Mouse (Mus musculus): ENCODE measurements around the gene Hoxc12. TPM values are rescaled to one million over a fixed set of nuclear protein-coding genes. Genes with fewer than 3 reads are reported as not detected.
A peak's percentile ranks its signal among the peaks of the same experiment; 100 is the strongest.

The Hoxc12 gene
- polyA plus RNA-seq, 1 experiment from 2014 or later, result not detected

DNA sequence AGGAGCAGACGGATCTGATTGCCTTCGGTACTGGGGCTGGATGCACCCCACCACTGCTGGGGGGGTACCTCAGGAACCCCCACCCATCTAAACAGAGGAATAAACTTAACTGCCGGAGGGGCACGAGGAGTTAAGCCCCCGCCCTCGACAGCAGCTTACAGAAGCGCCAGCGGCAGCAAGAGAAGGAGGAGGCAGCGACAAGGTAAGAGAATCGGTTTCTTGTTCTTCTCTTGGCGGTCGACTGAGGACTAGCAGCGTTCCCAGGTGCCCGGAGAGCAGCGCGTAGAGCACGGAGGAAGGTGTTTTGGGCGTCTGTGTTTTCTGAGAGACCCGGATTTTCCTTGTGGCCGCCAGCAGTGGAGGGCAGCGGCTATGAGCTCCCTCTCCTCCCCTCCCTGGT, 35.7 kb downstream of the Hoxc12 start:
- H3K4me1 ChIP-seq (ENCODE audit: control insufficient read depth, insufficient read depth, low read length), result 0 out of 2 replicates have a peak, but pooled peaks cover 3% of the 10 kb centered on the region
- H3K4me2 ChIP-seq, result no peak overlapping the region
- no peaks in the 10 kb centered on the region for H3K36me3 ChIP-seq (ENCODE audit: control insufficient read depth, insufficient read depth, low read length)
- peaks cover 96% of the 10 kb centered on the region for H3K27me3 ChIP-seq (ENCODE audit: control insufficient read depth, insufficient read depth, low read length)
- WGBS (ENCODE audit: insufficient replicate concordance), result 2% methylated on average over 21 of the region's 21 CpGs
- H3K27ac ChIP-seq (ENCODE audit: low read depth, low read length), result no peak overlapping the region
- H3K9me3 ChIP-seq (replicated peaks; ENCODE audit: control insufficient read depth, low read length), result no peaks in the 10 kb centered on the region
- H3K9ac ChIP-seq (ENCODE audit: low read depth, low read length), result no peak overlapping the region
- H3K4me3 ChIP-seq (ENCODE audit: low read depth, low read length), result no peak overlapping the region
- ATAC-seq (replicated peaks; ENCODE audit: insufficient number of reproducible peaks, low FRiP score, low TSS enrichment), result no peak

GRCm38 (mm10) chr15:102972753-102973152, 36.2 kb downstream of the Hoxc12 start:
- no peak overlapping the region for H3K27ac ChIP-seq (ENCODE audit: low read depth, low read length)
- no peak overlapping the region for H3K4me3 ChIP-seq (ENCODE audit: low read depth, low read length)
- no peaks in the 10 kb centered on the region for H3K36me3 ChIP-seq (ENCODE audit: control insufficient read depth, insufficient read depth, low read length)
- WGBS (ENCODE audit: insufficient replicate concordance), result 3% methylated on average over 6 of the region's 6 CpGs
- no peak for ATAC-seq (replicated peaks; ENCODE audit: insufficient number of reproducible peaks, low FRiP score, low TSS enrichment)
- H3K4me1 ChIP-seq (ENCODE audit: control insufficient read depth, insufficient read depth, low read length), result 0 out of 2 replicates have a peak, but pooled peaks cover 3% of the 10 kb centered on the region
- no peaks in the 10 kb centered on the region for H3K9me3 ChIP-seq (replicated peaks; ENCODE audit: control insufficient read depth, low read length)
- no peak overlapping the region for H3K9ac ChIP-seq (ENCODE audit: low read depth, low read length)
- peaks cover 96% of the 10 kb centered on the region for H3K27me3 ChIP-seq (ENCODE audit: control insufficient read depth, insufficient read depth, low read length)
- H3K4me2 ChIP-seq, result no peak overlapping the region

- Histone ChIP-seq H3K4me1 (ENCODE audit: control insufficient read depth, insufficient read depth, low read length) (0 out of 2 replicates have a peak, but pooled peaks cover 3% of the 10 kb centered on the region), H3K9me3 (replicated peaks; ENCODE audit: control insufficient read depth, low read length) (no peaks in the 10 kb centered on the region), H3K9ac (ENCODE audit: low read depth, low read length) (no peak overlapping the region), H3K27ac (ENCODE audit: low read depth, low read length) (no peak overlapping the region), H3K27me3 (ENCODE audit: control insufficient read depth, insufficient read depth, low read length) (peaks cover 98% of the 10 kb centered on the region), H3K4me3 (ENCODE audit: low read depth, low read length) (no peak overlapping the region), H3K36me3 (ENCODE audit: control insufficient read depth, insufficient read depth, low read length) (no peaks in the 10 kb centered on the region), H3K4me2 (no peak overlapping the region)
- 6% methylated on average over 7 of the region's 7 CpGs for WGBS (ENCODE audit: insufficient replicate concordance)
- ATAC-seq (replicated peaks; ENCODE audit: insufficient number of reproducible peaks, low FRiP score, low TSS enrichment), result no peak
Observed at GRCm38 (mm10) chr15:102975034-102975433, 38.5 kb downstream of the Hoxc12 start.

DNA sequence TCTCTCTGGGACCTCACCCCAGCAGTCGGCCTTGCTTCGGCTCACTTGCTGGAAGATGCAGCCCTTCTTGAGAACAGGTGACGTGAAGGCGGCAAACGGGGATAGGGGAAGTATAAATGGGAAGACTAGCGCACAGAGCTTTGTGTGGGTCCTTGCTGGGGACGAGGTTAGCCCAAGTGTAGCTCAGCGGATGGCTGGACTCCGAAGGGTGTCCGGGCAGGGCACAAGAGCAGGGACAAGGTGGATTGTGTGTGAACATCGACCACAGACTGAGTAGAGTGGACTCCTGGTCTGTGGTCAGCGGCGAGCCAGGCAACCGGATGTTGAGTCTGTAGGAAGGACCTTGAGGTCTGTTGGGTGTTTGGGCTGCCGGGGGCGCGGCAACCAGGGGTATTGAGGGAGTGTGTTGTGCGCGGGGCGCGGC, 39.1 kb downstream of the Hoxc12 start:
- Histone ChIP-seq H3K9ac (ENCODE audit: low read depth, low read length) (no peak overlapping the region), H3K4me2 (no peak overlapping the region), H3K27ac (ENCODE audit: low read depth, low read length) (no peak overlapping the region), H3K27me3 (ENCODE audit: control insufficient read depth, insufficient read depth, low read length) (peaks cover 98% of the 10 kb centered on the region), H3K4me3 (ENCODE audit: low read depth, low read length) (no peak overlapping the region), H3K4me1 (ENCODE audit: control insufficient read depth, insufficient read depth, low read length) (0 out of 2 replicates have a peak, but pooled peaks cover 3% of the 10 kb centered on the region), H3K9me3 (replicated peaks; ENCODE audit: control insufficient read depth, low read length) (no peaks in the 10 kb centered on the region), H3K36me3 (ENCODE audit: control insufficient read depth, insufficient read depth, low read length) (no peaks in the 10 kb centered on the region)
- 1% methylated on average over 21 of the region's 21 CpGs for WGBS (ENCODE audit: insufficient replicate concordance)
- ATAC-seq (replicated peaks; ENCODE audit: insufficient number of reproducible peaks, low FRiP score, low TSS enrichment), result no peak

GRCm38 (mm10) chr15:102976171-102976570, 39.6 kb downstream of the Hoxc12 start, which contains the start of gene Hoxc9:
Gene Hoxc9, plus strand, starts transcription at chr15:102976439.
- no peaks in the 10 kb centered on the region for H3K9me3 ChIP-seq (replicated peaks; ENCODE audit: control insufficient read depth, low read length)
- H3K27ac ChIP-seq (ENCODE audit: low read depth, low read length), result no peak within 1 kb of the TSS
- peaks cover 98% of the 10 kb centered on the region for H3K27me3 ChIP-seq (ENCODE audit: control insufficient read depth, insufficient read depth, low read length)
- 0 out of 2 replicates have a peak, but pooled peaks cover 3% of the 10 kb centered on the region for H3K4me1 ChIP-seq (ENCODE audit: control insufficient read depth, insufficient read depth, low read length)
- peak within 1 kb of the TSS; percentile 45 for H3K4me2 ChIP-seq
- peak within 1 kb of the TSS; percentile 26; the same call in 1 of the 2 replicates for H3K4me3 ChIP-seq (ENCODE audit: low read depth, low read length)
- no peaks in the 10 kb centered on the region for H3K36me3 ChIP-seq (ENCODE audit: control insufficient read depth, insufficient read depth, low read length)
- no peak for ATAC-seq (replicated peaks; ENCODE audit: insufficient number of reproducible peaks, low FRiP score, low TSS enrichment)
- no peak within 1 kb of the TSS for H3K9ac ChIP-seq (ENCODE audit: low read depth, low read length)
- WGBS (ENCODE audit: insufficient replicate concordance), result 0% methylated on average over 11 of the region's 20 CpGs

- no peak for ATAC-seq (replicated peaks; ENCODE audit: insufficient number of reproducible peaks, low FRiP score, low TSS enrichment)
- Histone ChIP-seq H3K27me3 (ENCODE audit: control insufficient read depth, insufficient read depth, low read length) (peaks cover 98% of the 10 kb centered on the region), H3K27ac (ENCODE audit: low read depth, low read length) (no peak overlapping the region), H3K4me3 (ENCODE audit: low read depth, low read length) (peak overlapping the region; percentile 26; the same call in 1 of the 2 replicates), H3K4me1 (ENCODE audit: control insufficient read depth, insufficient read depth, low read length) (0 out of 2 replicates have a peak, but pooled peaks cover 3% of the 10 kb centered on the region), H3K9me3 (replicated peaks; ENCODE audit: control insufficient read depth, low read length) (no peaks in the 10 kb centered on the region), H3K4me2 (peak overlapping the region; percentile 45), H3K36me3 (ENCODE audit: control insufficient read depth, insufficient read depth, low read length) (no peaks in the 10 kb centered on the region), H3K9ac (ENCODE audit: low read depth, low read length) (no peak overlapping the region)
- WGBS (ENCODE audit: insufficient replicate concordance), result under 1% methylated on average over 37 of the region's 37 CpGs
Observed at GRCm38 (mm10) chr15:102976631-102977422, 40.3 kb downstream of the Hoxc12 start.

- H3K4me1 ChIP-seq (ENCODE audit: control insufficient read depth, insufficient read depth, low read length), result 0 out of 2 replicates have a peak, but pooled peaks cover 3% of the 10 kb centered on the region
- ATAC-seq (replicated peaks; ENCODE audit: insufficient number of reproducible peaks, low FRiP score, low TSS enrichment), result no peak
- no peak overlapping the region for H3K9ac ChIP-seq (ENCODE audit: low read depth, low read length)
- WGBS (ENCODE audit: insufficient replicate concordance), result 2% methylated on average over 16 of the region's 16 CpGs
- H3K4me3 ChIP-seq (ENCODE audit: low read depth, low read length), result peak overlapping the region; percentile 26; the same call in 1 of the 2 replicates
- no peaks in the 10 kb centered on the region for H3K9me3 ChIP-seq (replicated peaks; ENCODE audit: control insufficient read depth, low read length)
- H3K36me3 ChIP-seq (ENCODE audit: control insufficient read depth, insufficient read depth, low read length), result no peaks in the 10 kb centered on the region
- H3K27ac ChIP-seq (ENCODE audit: low read depth, low read length), result no peak overlapping the region
- peak overlapping the region; percentile 45 for H3K4me2 ChIP-seq
- peaks cover 98% of the 10 kb centered on the region for H3K27me3 ChIP-seq (ENCODE audit: control insufficient read depth, insufficient read depth, low read length)
Observed at GRCm38 (mm10) chr15:102977423-102977974, 40.9 kb downstream of the Hoxc12 start.

DNA sequence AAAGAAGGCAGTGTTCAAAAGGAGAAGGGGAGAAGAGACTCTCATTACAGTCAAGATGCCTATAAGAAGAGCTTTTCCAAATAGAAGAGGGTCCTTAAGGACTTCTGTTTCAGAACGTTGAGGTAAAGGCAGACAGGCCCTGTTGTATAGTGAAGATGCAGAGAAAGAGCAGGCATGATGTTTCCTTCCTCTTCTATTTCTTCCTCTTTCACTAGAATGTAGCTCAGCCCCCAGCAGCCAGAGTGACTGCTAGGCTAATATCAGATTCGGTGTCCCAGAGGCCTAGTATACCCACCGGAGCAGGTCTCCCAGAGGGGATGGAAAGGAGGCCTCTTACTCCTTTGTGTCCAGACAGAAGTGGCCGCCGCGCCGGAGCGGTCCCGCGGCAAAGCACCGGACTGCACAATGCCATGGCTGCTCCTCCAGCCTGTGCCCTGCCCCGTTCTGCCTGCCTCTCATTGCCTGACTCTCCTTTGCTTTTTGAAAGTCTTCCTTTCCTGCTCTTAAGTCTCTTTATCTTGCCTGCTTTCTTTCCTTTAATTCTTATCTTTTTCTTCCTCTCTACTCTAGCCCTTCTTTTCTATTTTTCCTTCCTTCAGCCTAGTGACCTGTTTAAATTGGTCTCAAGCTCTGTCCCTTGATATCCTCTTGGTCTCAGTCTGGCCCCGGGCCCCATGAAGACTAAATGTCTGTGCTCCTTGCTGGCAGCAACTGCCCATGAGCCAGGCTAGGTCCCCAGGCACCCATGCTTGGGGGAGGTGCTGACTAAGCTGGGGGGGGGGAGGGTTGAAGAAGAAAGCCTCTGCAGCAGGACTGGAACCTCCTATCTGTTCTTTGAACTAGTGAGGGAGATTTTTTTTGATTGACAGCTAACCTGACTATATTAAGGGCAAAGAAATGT, 42.3 kb downstream of the Hoxc12 start:
- Histone ChIP-seq H3K9me3 (replicated peaks; ENCODE audit: control insufficient read depth, low read length) (no peaks in the 10 kb centered on the region), H3K36me3 (ENCODE audit: control insufficient read depth, insufficient read depth, low read length) (no peaks in the 10 kb centered on the region), H3K4me2 (no peak overlapping the region), H3K27me3 (ENCODE audit: control insufficient read depth, insufficient read depth, low read length) (peaks cover 98% of the 10 kb centered on the region), H3K9ac (ENCODE audit: low read depth, low read length) (no peak overlapping the region), H3K27ac (ENCODE audit: low read depth, low read length) (no peak overlapping the region), H3K4me1 (ENCODE audit: control insufficient read depth, insufficient read depth, low read length) (0 out of 2 replicates have a peak, but pooled peaks cover 3% of the 10 kb centered on the region), H3K4me3 (ENCODE audit: low read depth, low read length) (no peak overlapping the region)
- ATAC-seq (replicated peaks; ENCODE audit: insufficient number of reproducible peaks, low FRiP score, low TSS enrichment), result no peak
- WGBS (ENCODE audit: insufficient replicate concordance), result 2% methylated on average over 13 of the region's 13 CpGs

All from heart, embryonic 11.5 days (tissue).